Mouse (Mus musculus): ENCODE measurements around the gene Tcf3. TPM values are rescaled to one million over a fixed set of nuclear protein-coding genes. Genes with fewer than 3 reads are reported as not detected.

Tcf3 gene
- polyA plus RNA-seq, 1 experiment: 78.2 TPM

GRCm38 (mm10) chr10:80400704-80401161 lies 32.7 kb downstream of the Tcf3 start:
- no peak for TF ChIP-seq EP300 (IDR thresholded peaks at IDR 0.05; ENCODE audit: insufficient read depth, low read depth, low read length)
- no peak for TF ChIP-seq CTCF (IDR thresholded peaks at IDR 0.05; ENCODE audit: low read depth, low read length)
- no peak for TF ChIP-seq POLR2A (IDR thresholded peaks at IDR 0.05; ENCODE audit: insufficient read depth, low read length)
- H3K4me3 ChIP-seq (ENCODE audit: low read depth, low read length): no peak overlapping the region
- H3K27ac ChIP-seq (ENCODE audit: insufficient read depth, low read length): peak overlapping the region; percentile 17
- H3K9me3 ChIP-seq (replicated peaks; ENCODE audit: control insufficient read depth, insufficient read depth, low read length, poor library complexity, severe bottlenecking): no peaks in the 10 kb centered on the region
- peak overlapping the region; percentile 46 for H3K9ac ChIP-seq (ENCODE audit: low read depth, poor library complexity, severe bottlenecking)
- H3K27me3 ChIP-seq (ENCODE audit: control insufficient read depth, insufficient read depth, low read length, poor library complexity, severe bottlenecking): no peaks in the 10 kb centered on the region
- peaks cover 11% of the 10 kb centered on the region for H3K36me3 ChIP-seq (ENCODE audit: control insufficient read depth, insufficient read depth, low read length, poor library complexity, severe bottlenecking)
- no peaks in the 10 kb centered on the region for H3K4me1 ChIP-seq (ENCODE audit: control insufficient read depth, insufficient read depth, low read length)

DNA sequence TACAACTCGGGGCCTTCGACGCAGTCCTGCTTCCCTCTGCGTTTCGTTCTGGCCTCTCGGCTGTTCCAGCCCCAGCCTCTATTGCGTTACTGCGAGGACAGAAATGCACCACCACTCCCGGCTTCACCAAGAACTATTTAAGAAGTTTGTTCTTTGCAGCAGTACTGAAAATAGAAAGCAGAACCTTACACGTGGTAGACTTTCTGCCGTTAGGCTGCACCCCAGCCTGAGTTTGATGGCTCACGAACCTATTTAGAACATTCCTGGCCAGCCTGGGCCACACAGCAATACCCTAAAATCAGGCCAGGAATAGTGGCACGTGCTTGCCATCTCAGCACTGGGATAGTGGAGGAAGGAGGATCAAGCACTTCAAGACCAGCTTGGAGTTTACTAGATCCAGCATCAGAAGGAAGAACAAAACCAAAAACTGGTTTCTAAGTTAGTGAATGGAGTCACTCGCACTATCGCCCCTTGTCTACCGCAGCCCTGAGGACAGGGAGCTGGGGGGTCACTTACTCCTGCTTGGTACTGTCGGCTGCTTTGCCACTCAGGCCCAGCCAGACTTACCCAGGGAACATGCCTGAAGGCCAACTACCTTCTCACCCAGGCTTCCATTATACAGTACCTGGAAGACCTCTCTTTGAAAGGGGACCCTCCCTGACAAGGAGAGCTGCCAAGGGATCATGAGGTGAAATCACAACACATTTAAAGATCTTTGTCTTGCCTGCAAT lies 33.3 kb downstream of the Tcf3 start:
- H3K27me3 ChIP-seq (ENCODE audit: control insufficient read depth, insufficient read depth, low read length, poor library complexity, severe bottlenecking): no peaks in the 10 kb centered on the region
- no peaks in the 10 kb centered on the region for H3K9me3 ChIP-seq (replicated peaks; ENCODE audit: control insufficient read depth, insufficient read depth, low read length, poor library complexity, severe bottlenecking)
- H3K27ac ChIP-seq (ENCODE audit: insufficient read depth, low read length): peak overlapping the region; percentile 17
- peaks cover 11% of the 10 kb centered on the region for H3K36me3 ChIP-seq (ENCODE audit: control insufficient read depth, insufficient read depth, low read length, poor library complexity, severe bottlenecking)
- H3K9ac ChIP-seq (ENCODE audit: low read depth, poor library complexity, severe bottlenecking): peak overlapping the region; percentile 46
- TF ChIP-seq CTCF (IDR thresholded peaks at IDR 0.05; ENCODE audit: low read depth, low read length) (no peak), POLR2A (IDR thresholded peaks at IDR 0.05; ENCODE audit: insufficient read depth, low read length) (no peak), EP300 (IDR thresholded peaks at IDR 0.05; ENCODE audit: insufficient read depth, low read depth, low read length) (no peak)
- H3K4me3 ChIP-seq (ENCODE audit: low read depth, low read length): peak overlapping the region; percentile 52
- no peaks in the 10 kb centered on the region for H3K4me1 ChIP-seq (ENCODE audit: control insufficient read depth, insufficient read depth, low read length)

GRCm38 (mm10) chr10:80399191-80399972 lies 34.1 kb downstream of the Tcf3 start, which contains the start of gene Mbd3:
Mbd3 (minus strand) TSS chr10:80399550.
- peak within 1 kb of the TSS; percentile 68 for H3K4me3 ChIP-seq (ENCODE audit: low read depth, low read length)
- no peaks in the 10 kb centered on the region for H3K9me3 ChIP-seq (replicated peaks; ENCODE audit: control insufficient read depth, insufficient read depth, low read length, poor library complexity, severe bottlenecking)
- H3K4me1 ChIP-seq (ENCODE audit: control insufficient read depth, insufficient read depth, low read length): no peaks in the 10 kb centered on the region
- H3K36me3 ChIP-seq (ENCODE audit: control insufficient read depth, insufficient read depth, low read length, poor library complexity, severe bottlenecking): peaks cover 11% of the 10 kb centered on the region
- H3K27ac ChIP-seq (ENCODE audit: insufficient read depth, low read length): peak within 1 kb of the TSS; percentile 85
- no peaks in the 10 kb centered on the region for H3K27me3 ChIP-seq (ENCODE audit: control insufficient read depth, insufficient read depth, low read length, poor library complexity, severe bottlenecking)
- H3K9ac ChIP-seq (ENCODE audit: low read depth, poor library complexity, severe bottlenecking): peak within 1 kb of the TSS; percentile 74
- no peak for TF ChIP-seq EP300 (IDR thresholded peaks at IDR 0.05; ENCODE audit: insufficient read depth, low read depth, low read length)
- no peak for TF ChIP-seq CTCF (IDR thresholded peaks at IDR 0.05; ENCODE audit: low read depth, low read length)
- TF ChIP-seq POLR2A (IDR thresholded peaks at IDR 0.05; ENCODE audit: insufficient read depth, low read length): no peak

- no peaks in the 10 kb centered on the region for H3K9me3 ChIP-seq (replicated peaks; ENCODE audit: control insufficient read depth, insufficient read depth, low read length, poor library complexity, severe bottlenecking)
- no peaks in the 10 kb centered on the region for H3K4me1 ChIP-seq (ENCODE audit: control insufficient read depth, insufficient read depth, low read length)
- no peaks in the 10 kb centered on the region for H3K27me3 ChIP-seq (ENCODE audit: control insufficient read depth, insufficient read depth, low read length, poor library complexity, severe bottlenecking)
- peak overlapping the region; percentile 68 for H3K4me3 ChIP-seq (ENCODE audit: low read depth, low read length)
- H3K36me3 ChIP-seq (ENCODE audit: control insufficient read depth, insufficient read depth, low read length, poor library complexity, severe bottlenecking): peaks cover 12% of the 10 kb centered on the region
- TF ChIP-seq POLR2A (IDR thresholded peaks at IDR 0.05; ENCODE audit: insufficient read depth, low read length) (no peak), EP300 (IDR thresholded peaks at IDR 0.05; ENCODE audit: insufficient read depth, low read depth, low read length) (no peak), CTCF (IDR thresholded peaks at IDR 0.05; ENCODE audit: low read depth, low read length) (no peak)
- H3K9ac ChIP-seq (ENCODE audit: low read depth, poor library complexity, severe bottlenecking): peak overlapping the region; percentile 74
- peak overlapping the region; percentile 85 for H3K27ac ChIP-seq (ENCODE audit: insufficient read depth, low read length)
These were observed 34.7 kb downstream of the Tcf3 start for GRCm38 (mm10) chr10:80398719-80399190.

DNA sequence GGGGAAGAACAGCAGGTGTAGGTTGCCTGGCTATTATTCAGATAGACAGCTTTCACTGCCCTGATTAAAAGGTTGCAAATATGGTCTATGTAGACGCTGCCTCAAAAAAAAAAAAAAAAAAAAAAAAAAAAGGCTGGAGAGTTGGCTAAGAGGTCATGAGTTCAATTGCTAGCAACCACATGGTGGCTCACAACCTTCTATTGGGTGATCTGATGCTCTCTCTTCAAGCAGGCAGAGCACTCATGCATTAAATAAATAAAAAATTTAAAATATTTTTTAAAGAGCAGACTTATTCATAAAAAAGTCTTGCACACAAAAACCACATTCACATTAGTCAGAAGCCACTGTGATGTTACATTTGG lies 35.3 kb downstream of the Tcf3 start:
- TF ChIP-seq POLR2A (IDR thresholded peaks at IDR 0.05; ENCODE audit: insufficient read depth, low read length): no peak
- TF ChIP-seq EP300 (IDR thresholded peaks at IDR 0.05; ENCODE audit: insufficient read depth, low read depth, low read length): no peak
- no peak for TF ChIP-seq CTCF (IDR thresholded peaks at IDR 0.05; ENCODE audit: low read depth, low read length)
- peak overlapping the region; percentile 68 for H3K4me3 ChIP-seq (ENCODE audit: low read depth, low read length)
- H3K27ac ChIP-seq (ENCODE audit: insufficient read depth, low read length): peak overlapping the region; percentile 85
- H3K9ac ChIP-seq (ENCODE audit: low read depth, poor library complexity, severe bottlenecking): peak overlapping the region; percentile 74
- H3K27me3 ChIP-seq (ENCODE audit: control insufficient read depth, insufficient read depth, low read length, poor library complexity, severe bottlenecking): no peaks in the 10 kb centered on the region
- peaks cover 16% of the 10 kb centered on the region for H3K36me3 ChIP-seq (ENCODE audit: control insufficient read depth, insufficient read depth, low read length, poor library complexity, severe bottlenecking)
- no peaks in the 10 kb centered on the region for H3K4me1 ChIP-seq (ENCODE audit: control insufficient read depth, insufficient read depth, low read length)
- no peaks in the 10 kb centered on the region for H3K9me3 ChIP-seq (replicated peaks; ENCODE audit: control insufficient read depth, insufficient read depth, low read length, poor library complexity, severe bottlenecking)

Measured in ES-Bruce4 (cell line).